Mouse (Mus musculus): Measurements from ENCODE around the gene Tenm1. TPM values are rescaled to one million over a fixed set of nuclear protein-coding genes. Genes with fewer than 3 reads are reported as not detected.

The Tenm1 gene
- total and polyA plus RNA-seq, 3 experiments: not detected

GRCm38 (mm10) chrX:42502291-42503043, 926.5 kb downstream of the Tenm1 start, which contains the start of gene Sh2d1a:
Gene Sh2d1a, plus strand, starts transcription at chrX:42502453.
- no peak for TF ChIP-seq POLR2AphosphoS5 (IDR thresholded peaks at IDR 0.05; ENCODE audit: borderline replicate concordance, low read depth, low read length)
- no peak for TF ChIP-seq MAFK (IDR thresholded peaks at IDR 0.05; ENCODE audit: borderline replicate concordance, low read depth, low read length)
- no peak for TF ChIP-seq RCOR1 (IDR thresholded peaks at IDR 0.05; ENCODE audit: low read depth, low read length)
- DNase-seq (ENCODE audit: low read depth, low spot score): no peak
- no peaks in the 10 kb centered on the region for H3K36me3 ChIP-seq (ENCODE audit: control insufficient read depth in 1 of 2, insufficient read depth in 2 of 2, low read length in 2 of 2)
- H3K79me2 ChIP-seq (ENCODE audit: control insufficient read depth, insufficient read depth, low read length, poor library complexity): no peaks in the 10 kb centered on the region
- H3K4me1 ChIP-seq (ENCODE audit: control insufficient read depth in 1 of 2, insufficient read depth in 2 of 2, low read length in 2 of 2): no peaks in the 10 kb centered on the region
- H3K27ac ChIP-seq (ENCODE audit: control insufficient read depth, low read depth, low read length): no peak within 1 kb of the TSS
- H3K27me3 ChIP-seq (ENCODE audit: control insufficient read depth in 1 of 2, insufficient read depth in 2 of 2, low read length in 2 of 2): no peaks in the 10 kb centered on the region
- H3K9me3 ChIP-seq (replicated peaks; ENCODE audit: insufficient read depth, low read length): no peaks in the 10 kb centered on the region
- H3K9ac ChIP-seq (ENCODE audit: control insufficient read depth, low read depth, low read length, poor library complexity, severe bottlenecking): no peak within 1 kb of the TSS
- H3K4me3 ChIP-seq (ENCODE audit: control insufficient read depth in 1 of 2, insufficient read depth in 1 of 2, low read depth in 2 of 2, low read length in 2 of 2): no peak within 1 kb of the TSS

- Histone ChIP-seq H3K9me3 (replicated peaks; ENCODE audit: insufficient read depth, low read length) (no peaks in the 10 kb centered on the region), H3K36me3 (ENCODE audit: control insufficient read depth in 1 of 2, insufficient read depth in 2 of 2, low read length in 2 of 2) (no peaks in the 10 kb centered on the region), H3K27me3 (ENCODE audit: control insufficient read depth in 1 of 2, insufficient read depth in 2 of 2, low read length in 2 of 2) (no peaks in the 10 kb centered on the region), H3K4me3 (ENCODE audit: control insufficient read depth in 1 of 2, insufficient read depth in 1 of 2, low read depth in 2 of 2, low read length in 2 of 2) (no peak overlapping the region), H3K9ac (ENCODE audit: control insufficient read depth, low read depth, low read length, poor library complexity, severe bottlenecking) (no peak overlapping the region), H3K79me2 (ENCODE audit: control insufficient read depth, insufficient read depth, low read length, poor library complexity) (no peaks in the 10 kb centered on the region), H3K27ac (ENCODE audit: control insufficient read depth, low read depth, low read length) (no peak overlapping the region), H3K4me1 (ENCODE audit: control insufficient read depth in 1 of 2, insufficient read depth in 2 of 2, low read length in 2 of 2) (no peaks in the 10 kb centered on the region)
- peak; percentile 11 for DNase-seq (ENCODE audit: low read depth, low spot score)
- TF ChIP-seq MAZ (IDR thresholded peaks at IDR 0.05; ENCODE audit: low read depth, low read length) (no peak), ELF1 (IDR thresholded peaks at IDR 0.05; ENCODE audit: low read depth, low read length) (no peak), MAFK (IDR thresholded peaks at IDR 0.05; ENCODE audit: borderline replicate concordance, low read depth, low read length) (no peak), E2F4 (IDR thresholded peaks at IDR 0.05; ENCODE audit: borderline replicate concordance, low read depth, low read length) (no peak), ZKSCAN1 (IDR thresholded peaks at IDR 0.05; ENCODE audit: low read depth, low read length) (no peak), TBP (IDR thresholded peaks at IDR 0.05; ENCODE audit: low read depth, low read length) (no peak), MYC (IDR thresholded peaks at IDR 0.05; ENCODE audit: low read depth, low read length) (no peak), NRF1 (IDR thresholded peaks at IDR 0.05; ENCODE audit: insufficient read depth, low read depth, low read length, poor library complexity, severe bottlenecking) (no peak), ZMIZ1 (IDR thresholded peaks at IDR 0.05; ENCODE audit: low read depth, low read length) (no peak), MAX (IDR thresholded peaks at IDR 0.05; ENCODE audit: low read length) (no peak), ZNF384 (IDR thresholded peaks at IDR 0.05; ENCODE audit: low read depth, low read length) (no peak)
Measured at GRCm38 (mm10) chrX:42500538-42500937, 928.4 kb downstream of the Tenm1 start.

- H3K27me3 ChIP-seq (ENCODE audit: control insufficient read depth in 1 of 2, insufficient read depth in 2 of 2, low read length in 2 of 2): no peaks in the 10 kb centered on the region
- no peak for DNase-seq (ENCODE audit: low read depth, low spot score)
- no peaks in the 10 kb centered on the region for H3K36me3 ChIP-seq (ENCODE audit: control insufficient read depth in 1 of 2, insufficient read depth in 2 of 2, low read length in 2 of 2)
- no peak overlapping the region for H3K27ac ChIP-seq (ENCODE audit: control insufficient read depth, low read depth, low read length)
- no peak overlapping the region for H3K4me3 ChIP-seq (ENCODE audit: control insufficient read depth in 1 of 2, insufficient read depth in 1 of 2, low read depth in 2 of 2, low read length in 2 of 2)
- no peaks in the 10 kb centered on the region for H3K9me3 ChIP-seq (replicated peaks; ENCODE audit: insufficient read depth, low read length)
- H3K79me2 ChIP-seq (ENCODE audit: control insufficient read depth, insufficient read depth, low read length, poor library complexity): no peaks in the 10 kb centered on the region
- H3K9ac ChIP-seq (ENCODE audit: control insufficient read depth, low read depth, low read length, poor library complexity, severe bottlenecking): no peak overlapping the region
- H3K4me1 ChIP-seq (ENCODE audit: control insufficient read depth in 1 of 2, insufficient read depth in 2 of 2, low read length in 2 of 2): no peaks in the 10 kb centered on the region
- TF ChIP-seq HCFC1 (IDR thresholded peaks at IDR 0.05; ENCODE audit: low read depth, low read length) (no peak), MAFK (IDR thresholded peaks at IDR 0.05; ENCODE audit: borderline replicate concordance, low read depth, low read length) (no peak), MAZ (IDR thresholded peaks at IDR 0.05; ENCODE audit: low read depth, low read length) (no peak), MEF2A (IDR thresholded peaks at IDR 0.05; ENCODE audit: extremely low read depth, insufficient replicate concordance, low read depth, low read length, poor library complexity, severe bottlenecking) (no peak), GATA1 (IDR thresholded peaks at IDR 0.05; ENCODE audit: low read depth, low read length) (no peak), USF2 (IDR thresholded peaks at IDR 0.05; ENCODE audit: borderline replicate concordance in 1 of 2, insufficient read depth in 1 of 2, low read depth in 1 of 2, low read length in 2 of 2) (no peak), MYB (IDR thresholded peaks at IDR 0.05; ENCODE audit: low read depth, low read length) (no peak), CTCF (IDR thresholded peaks at IDR 0.05 in 2 of 3, conservative IDR thresholded peaks at IDR 0.05 in 1 of 3; ENCODE audit: control insufficient read depth in 1 of 3, insufficient read depth in 1 of 3, low read depth in 2 of 3, low read length in 3 of 3, poor library complexity in 1 of 3, severe bottlenecking in 1 of 3) (no peak), EP300 (IDR thresholded peaks at IDR 0.05; ENCODE audit: low read depth in 1 of 2, low read length in 2 of 2) (no peak), BHLHE40 (IDR thresholded peaks at IDR 0.05; ENCODE audit: borderline replicate concordance, low read depth, low read length) (no peak), E2F4 (IDR thresholded peaks at IDR 0.05; ENCODE audit: borderline replicate concordance, low read depth, low read length) (no peak), UBTF (IDR thresholded peaks at IDR 0.05; ENCODE audit: borderline replicate concordance, insufficient read depth, low read depth, low read length) (no peak), ETS1 (IDR thresholded peaks at IDR 0.05; ENCODE audit: low read depth, low read length) (no peak), MAX (IDR thresholded peaks at IDR 0.05; ENCODE audit: low read length) (no peak)
Measured at GRCm38 (mm10) chrX:42490336-42490735, 938.6 kb downstream of the Tenm1 start.
